Mouse (Mus musculus) T-cell, adult 2 months (primary cell): ENCODE measurements around the gene Arl2.

ENCODE experiments used
- DNase-seq: peaks from one replicate; pipeline ENCODE4 v3.0.0; 2022; ENCODE audit warnings: low spot score

Gene Arl2

GRCm38 (mm10) chr19:6126789-6127580 lies 14.4 kb downstream of the Arl2 start:
- no peak for DNase-seq

GRCm38 (mm10) chr19:6126289-6126688 lies 15.1 kb downstream of the Arl2 start:
- DNase-seq, result peak; percentile 60

GRCm38 (mm10) chr19:6124898-6125297 lies 16.4 kb downstream of the Arl2 start:
- no peak for DNase-seq

- DNase-seq, result no peak
These were observed 18.0 kb downstream of the Arl2 start for GRCm38 (mm10) chr19:6123330-6123729.

GRCm38 (mm10) chr19:6121761-6122160 lies 19.6 kb downstream of the Arl2 start:
- no peak for DNase-seq

- DNase-seq, result no peak
These were observed 22.6 kb downstream of the Arl2 start for GRCm38 (mm10) chr19:6118677-6119185.

GRCm38 (mm10) chr19:6117986-6118676 lies 23.2 kb downstream of the Arl2 start, which contains the start of gene Sac3d1:
TSS of gene Sac3d1 (minus strand) at chr19:6118650.
- peak; percentile 88 for DNase-seq

GRCm38 (mm10) chr19:6117346-6117985 lies 23.9 kb downstream of the Arl2 start:
- no peak for DNase-seq

- no peak for DNase-seq
These were observed 25.1 kb downstream of the Arl2 start for GRCm38 (mm10) chr19:6116113-6116850.

GRCm38 (mm10) chr19:6113116-6113515 lies 28.2 kb downstream of the Arl2 start:
- no peak for DNase-seq

GRCm38 (mm10) chr19:6105586-6105985 lies 35.8 kb downstream of the Arl2 start, which contains the start of gene Naaladl1:
TSS of gene Naaladl1 (plus strand) at chr19:6105782.
- no peak for DNase-seq

- DNase-seq, result no peak
These were observed 36.9 kb downstream of the Arl2 start for GRCm38 (mm10) chr19:6104476-6104875.

GRCm38 (mm10) chr19:6102169-6102853 lies 39.0 kb downstream of the Arl2 start:
- no peak for DNase-seq

GRCm38 (mm10) chr19:6101186-6101585 lies 40.2 kb downstream of the Arl2 start:
- no peak for DNase-seq

- DNase-seq, result no peak
These were observed 43.5 kb downstream of the Arl2 start for GRCm38 (mm10) chr19:6097847-6098246.

GRCm38 (mm10) chr19:6094119-6094518 lies 47.2 kb downstream of the Arl2 start, which contains the start of gene AC131692.1:
TSS of gene AC131692.1 (plus strand) at chr19:6094419.
- no peak for DNase-seq

GRCm38 (mm10) chr19:6088841-6089240 lies 52.5 kb downstream of the Arl2 start:
- no peak for DNase-seq

- DNase-seq, result peak; percentile 51
These were observed 55.9 kb downstream of the Arl2 start for GRCm38 (mm10) chr19:6085417-6085879.

GRCm38 (mm10) chr19:6084478-6085248 lies 56.7 kb downstream of the Arl2 start, which contains the start of the genes Zfpl1 and Cdca5:
TSS of gene Zfpl1 (minus strand) at chr19:6084956.
TSS of gene Cdca5 (plus strand) at chr19:6084983.
- DNase-seq, result peak; percentile 98
